Mouse (Mus musculus) cerebellum, adult 2 months (tissue): Measurements from ENCODE around the gene Phf7. TPM values are rescaled to one million over a fixed set of nuclear protein-coding genes. Genes with fewer than 3 reads are reported as not detected.

Experiments used
- DNase-seq, 2 experiments: peaks; one replicate each; pipeline ENCODE4 v3.0.0; 2021
- H3K27ac ChIP-seq: fragments of 200-500 bp; 2 replicates; pipeline ENCODE4 v1.5.1; 2012; ENCODE audit warnings: low read length, control low read depth, inconsistent platforms; ENCODE audit not compliant: insufficient read depth
- H3K27me3 ChIP-seq: fragments of 200-500 bp; 2 replicates; pipeline ENCODE4 v1.6.1; 2012; ENCODE audit warnings: inconsistent platforms, mild to moderate bottlenecking, low read length, moderate library complexity; ENCODE audit not compliant: control insufficient read depth, insufficient read depth
- H3K4me1 ChIP-seq: fragments of 200-500 bp; 2 replicates; pipeline ENCODE4 v1.6.1; 2011; ENCODE audit warnings: low read length; ENCODE audit not compliant: control insufficient read depth, insufficient read depth
- H3K4me3 ChIP-seq: fragments of 200-500 bp; replicated peaks from 2 replicates; pipeline ENCODE3; 2011; ENCODE audit warnings: mild to moderate bottlenecking, low read depth, low read length, control low read depth; ENCODE audit not compliant: insufficient read depth
- CTCF ChIP-seq: fragments of 200-500 bp; IDR thresholded peaks from 2 replicates; pipeline ENCODE4 v1.5.1; 2011; ENCODE audit warnings: low read depth, mild to moderate bottlenecking, control low read depth, low read length, moderate library complexity, borderline replicate concordance; ENCODE audit not compliant: insufficient read depth
- POLR2A ChIP-seq: fragments of 200-500 bp; IDR thresholded peaks from 2 replicates; pipeline ENCODE4 v1.6.1; 2011; ENCODE audit warnings: low read length, control low read depth, borderline replicate concordance; ENCODE audit not compliant: insufficient read depth
- WGBS: fragments of 180-500 bp; shearing (Covaris S2); methylation state at CpG from one replicate; pipeline ENCODE4 v1.1.7; 2018; 5-methylcytosine and 5-hydroxymethylcytosine counted together
- polyA plus RNA-seq: library from polyadenylated mRNA; depleted of rRNA; stranded (reverse); fragments of >200 nt; gene quantifications from 2 replicates; pipeline ENCODE4 v1.2.3, GENCODE M21; 2012

Phf7 gene
- polyA plus RNA-seq, 1 experiment: 7.8 TPM

DNA sequence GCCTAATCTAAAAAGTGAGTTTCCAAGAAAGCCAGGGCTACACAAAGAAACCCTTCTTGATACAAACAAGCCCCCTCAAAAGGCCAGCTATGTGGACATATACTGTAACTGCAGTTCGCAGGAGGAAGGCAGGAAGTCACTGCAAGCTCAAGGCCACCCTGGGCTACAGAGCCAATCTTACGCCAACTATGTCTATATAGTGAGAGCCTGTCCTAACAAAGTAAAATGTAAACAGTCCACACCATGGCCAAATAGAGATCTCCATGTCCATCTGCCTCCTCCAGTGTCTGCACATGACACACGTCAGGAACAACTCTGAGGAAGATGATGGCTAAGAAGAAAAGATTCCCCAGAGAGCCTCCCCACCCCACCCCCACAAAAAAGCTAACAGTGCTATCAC lies 51.1 kb downstream of the Phf7 start:
- peaks cover 17% of the 10 kb centered on the region for H3K4me1 ChIP-seq
- WGBS: 83% methylated on average over 3 of the region's 3 CpGs
- H3K27ac ChIP-seq: no peak overlapping the region
- TF ChIP-seq POLR2A: no peak
- no peak for TF ChIP-seq CTCF
- no peak overlapping the region for H3K4me3 ChIP-seq
- DNase-seq: no peak
- no peaks in the 10 kb centered on the region for H3K27me3 ChIP-seq

DNA sequence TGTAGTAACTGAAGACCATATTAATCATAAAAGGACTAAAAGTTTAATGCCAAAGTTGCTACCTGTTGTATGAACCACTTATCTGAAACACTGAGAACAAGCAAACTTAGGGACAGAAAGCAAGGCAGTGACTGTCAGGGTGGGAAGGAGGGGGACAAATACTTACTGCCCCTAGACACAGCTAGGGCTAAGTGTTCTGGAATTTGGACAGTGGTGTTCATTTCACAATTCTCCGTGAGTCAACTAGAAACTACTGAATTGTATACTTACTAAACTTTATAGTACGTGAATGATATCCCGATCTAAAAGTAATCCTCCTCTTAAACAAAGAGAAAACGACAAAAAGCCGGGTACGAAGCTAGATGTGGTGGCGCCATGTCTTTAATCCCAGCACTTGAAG lies 51.5 kb downstream of the Phf7 start:
- DNase-seq: no peak
- 96% methylated on average over 7 of the region's 7 CpGs for WGBS

GRCm38 (mm10) chr14:31197547-31198516 lies 53.3 kb downstream of the Phf7 start:
- no peak overlapping the region for H3K4me3 ChIP-seq
- H3K27ac ChIP-seq: no peak overlapping the region
- WGBS: 26% methylated on average over 16 of the region's 16 CpGs
- no peak for TF ChIP-seq CTCF
- no peak for TF ChIP-seq POLR2A
- no peaks in the 10 kb centered on the region for H3K27me3 ChIP-seq
- H3K4me1 ChIP-seq: peaks cover 32% of the 10 kb centered on the region
- DNase-seq: peak in 1 of 2 experiments; percentile 60

More for the DNA sequence above, 51.5 kb downstream of the Phf7 start:
- no peak overlapping the region for H3K27ac ChIP-seq
- H3K4me3 ChIP-seq: no peak overlapping the region
- peaks cover 21% of the 10 kb centered on the region for H3K4me1 ChIP-seq
- TF ChIP-seq CTCF: no peak
- no peak for TF ChIP-seq POLR2A
- no peaks in the 10 kb centered on the region for H3K27me3 ChIP-seq

DNA sequence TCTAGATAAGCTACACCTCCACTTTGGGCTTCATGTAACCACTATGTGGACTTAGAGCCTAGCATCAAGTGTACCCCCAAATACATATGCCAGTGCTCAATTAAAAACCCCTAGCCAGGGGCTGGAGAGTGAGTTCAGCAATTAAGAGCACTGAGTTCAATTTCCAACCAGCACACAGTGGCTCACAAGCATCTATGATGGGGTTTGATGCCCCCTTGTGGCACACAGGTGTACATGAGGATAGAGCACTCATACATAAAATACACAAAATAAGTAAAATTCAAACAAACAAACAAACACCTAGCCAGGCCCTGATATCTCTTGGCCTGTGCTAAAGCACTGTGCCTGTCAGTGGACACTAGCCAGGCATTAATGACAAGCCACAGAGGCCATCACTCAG lies 55.1 kb downstream of the Phf7 start:
- Histone ChIP-seq H3K27ac (no peak overlapping the region), H3K4me1 (peaks cover 45% of the 10 kb centered on the region), H3K27me3 (no peaks in the 10 kb centered on the region), H3K4me3 (no peak overlapping the region)
- DNase-seq: peak; percentile 55 to 59
- peak; percentile 72 for TF ChIP-seq CTCF
- no peak for TF ChIP-seq POLR2A

DNA sequence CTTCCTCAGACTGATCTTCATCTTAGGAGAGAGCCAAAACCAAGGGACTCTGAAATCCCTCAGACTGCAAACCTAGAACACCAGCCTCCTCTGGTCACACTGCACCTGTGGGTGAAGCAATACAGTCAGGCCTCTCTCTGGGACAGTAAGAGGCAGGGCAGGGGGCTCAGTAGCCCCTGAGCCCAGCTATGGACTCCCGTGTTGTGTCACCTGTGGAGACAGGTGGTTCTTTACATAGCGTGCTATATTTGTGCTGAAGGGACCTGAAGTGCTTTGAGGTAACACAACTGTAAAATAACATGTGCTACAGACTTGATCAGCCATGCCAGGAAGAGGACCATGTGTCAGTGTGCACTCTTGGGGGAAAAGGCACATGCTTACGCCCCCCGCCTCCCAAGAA lies 55.6 kb downstream of the Phf7 start:
- Histone ChIP-seq H3K27ac (0 out of 2 replicates have a peak overlapping the region, but pooled peaks have one; percentile 74), H3K4me1 (peaks cover 45% of the 10 kb centered on the region), H3K27me3 (no peaks in the 10 kb centered on the region), H3K4me3 (no peak overlapping the region)
- TF ChIP-seq POLR2A (no peak), CTCF (no peak)
- 83% methylated on average over 4 of the region's 4 CpGs for WGBS
- no peak for DNase-seq

GRCm38 (mm10) chr14:31194891-31195513 lies 56.1 kb downstream of the Phf7 start:
- 10% methylated on average over 14 of the region's 14 CpGs for WGBS
- no peak for TF ChIP-seq POLR2A
- no peak for TF ChIP-seq CTCF
- H3K27me3 ChIP-seq: no peaks in the 10 kb centered on the region
- no peak overlapping the region for H3K4me3 ChIP-seq
- peaks cover 45% of the 10 kb centered on the region for H3K4me1 ChIP-seq
- H3K27ac ChIP-seq: peak overlapping the region; percentile 74
- peak; percentile 69 to 81 for DNase-seq

DNA sequence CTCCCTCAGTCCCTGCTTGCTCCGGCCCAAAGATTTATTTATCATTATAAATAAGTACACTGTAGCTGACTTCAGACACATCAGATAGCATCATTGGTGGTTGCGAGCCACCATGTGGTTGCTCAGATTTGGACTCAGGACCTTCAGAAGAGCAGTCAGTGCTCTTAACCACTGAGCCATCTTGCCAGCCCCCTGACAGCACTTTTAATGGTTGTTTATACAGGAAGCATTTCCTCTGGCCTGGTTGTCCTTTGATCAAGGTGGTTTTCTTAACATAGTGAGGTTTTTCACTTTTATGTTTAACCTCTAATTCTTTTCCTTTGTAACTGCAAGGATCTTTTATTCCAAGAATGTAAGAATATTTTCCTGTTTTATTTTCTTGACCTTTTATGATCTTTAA lies 56.7 kb downstream of the Phf7 start:
- Histone ChIP-seq H3K4me3 (no peak overlapping the region), H3K27ac (no peak overlapping the region), H3K4me1 (peaks cover 45% of the 10 kb centered on the region), H3K27me3 (no peaks in the 10 kb centered on the region)
- DNase-seq: no peak
- TF ChIP-seq CTCF: no peak
- no peak for TF ChIP-seq POLR2A
- 76% methylated on average over 2 of the region's 2 CpGs for WGBS

- H3K4me1 ChIP-seq: peaks cover 42% of the 10 kb centered on the region
- H3K27ac ChIP-seq: 0 out of 2 replicates have a peak overlapping the region, but pooled peaks have one; percentile 4
- DNase-seq: peak in 1 of 2 experiments; percentile 57
- WGBS: 19% methylated on average over 7 of the region's 7 CpGs
- no peak overlapping the region for H3K4me3 ChIP-seq
- no peaks in the 10 kb centered on the region for H3K27me3 ChIP-seq
- TF ChIP-seq POLR2A (no peak), CTCF (no peak)
Observed at GRCm38 (mm10) chr14:31193791-31194190, 57.3 kb downstream of the Phf7 start.
